Mouse (Mus musculus) macrophage (primary cell): ENCODE data around the gene Eif5. TPM values are rescaled to one million over a fixed set of nuclear protein-coding genes. Genes with fewer than 3 reads are reported as not detected.
A peak's percentile ranks its signal among the peaks of the same experiment; 100 is the strongest.
"Not testable (repeated sequence)": the region's sequence is repeated elsewhere in the genome, so short reads cannot be mapped to it uniquely, and the experiment has no call there.

Experiments used
- H3K27ac ChIP-seq: fragments of 350-480 bp; formaldehyde crosslinking; 2 replicates; pipeline ENCODE4 v1.9.0; 2021
- H3K36me3 ChIP-seq: fragments of 350-480 bp; formaldehyde crosslinking; 2 replicates; pipeline ENCODE4 v1.9.0; 2021; ENCODE audit errors: inconsistent target
- H3K4me3 ChIP-seq: fragments of 350-480 bp; formaldehyde crosslinking; 2 replicates; pipeline ENCODE4 v1.9.0; 2021; ENCODE audit errors: inconsistent target
- H3K79me2 ChIP-seq: fragments of 350-480 bp; formaldehyde crosslinking; 2 replicates; pipeline ENCODE4 v1.9.0; 2021; ENCODE audit errors: inconsistent target
- WGBS: methylation state at CpG from one replicate; pipeline ENCODE4 v1.1.7; 2026; ENCODE audit warnings: inconsistent platforms; ENCODE audit not compliant: missing documents; 5-methylcytosine and 5-hydroxymethylcytosine counted together
- polyA plus RNA-seq: library from polyadenylated mRNA; stranded (reverse); fragments of 250-400 nt; gene quantifications from 3 replicates; pipeline ENCODE4 v1.2.4, GENCODE M21; 2018; ENCODE audit warnings: inconsistent platforms

The Eif5 gene
- polyA plus RNA-seq, 1 experiment from 2014 or later: 137 TPM

- Histone ChIP-seq H3K36me3 (peaks cover 32% of the 10 kb centered on the region), H3K79me2 (peaks cover 37% of the 10 kb centered on the region), H3K4me3 (peak overlapping the region; percentile 67), H3K27ac (peak overlapping the region; percentile 79)
- under 1% methylated on average over 22 of the region's 22 CpGs for WGBS
Observed at GRCm38 (mm10) chr12:111537341-111537740, 475 bp upstream of the Eif5 start.

- Histone ChIP-seq H3K27ac (peak overlapping the region; percentile 47), H3K79me2 (peaks cover 48% of the 10 kb centered on the region), H3K4me3 (peak overlapping the region; percentile 73), H3K36me3 (peaks cover 44% of the 10 kb centered on the region)
- WGBS: under 1% methylated on average over 104 of the region's 111 CpGs
Observed at GRCm38 (mm10) chr12:111538292-111539040, 650 bp downstream of the Eif5 start.

DNA sequence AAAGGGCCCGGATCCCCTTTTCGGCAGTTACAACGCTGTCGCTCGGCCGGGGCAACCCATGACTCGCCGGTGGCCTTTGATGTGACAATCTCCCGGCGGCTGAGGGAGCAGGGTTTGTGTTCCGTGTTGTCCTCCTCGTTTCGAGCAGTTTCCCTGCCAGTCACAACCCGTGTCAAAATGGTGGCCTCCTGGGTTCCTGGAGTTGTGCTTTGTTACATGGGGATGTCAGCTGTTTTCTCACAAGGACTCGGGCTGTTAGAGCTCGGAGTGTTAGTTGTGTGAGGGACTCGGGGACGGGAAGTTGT lies 1.2 kb downstream of the Eif5 start:
- peaks cover 49% of the 10 kb centered on the region for H3K36me3 ChIP-seq
- H3K4me3 ChIP-seq: peak overlapping the region; percentile 73
- H3K27ac ChIP-seq: peak overlapping the region; percentile 47
- H3K79me2 ChIP-seq: peaks cover 53% of the 10 kb centered on the region
- WGBS: under 1% methylated on average over 18 of the region's 18 CpGs

DNA sequence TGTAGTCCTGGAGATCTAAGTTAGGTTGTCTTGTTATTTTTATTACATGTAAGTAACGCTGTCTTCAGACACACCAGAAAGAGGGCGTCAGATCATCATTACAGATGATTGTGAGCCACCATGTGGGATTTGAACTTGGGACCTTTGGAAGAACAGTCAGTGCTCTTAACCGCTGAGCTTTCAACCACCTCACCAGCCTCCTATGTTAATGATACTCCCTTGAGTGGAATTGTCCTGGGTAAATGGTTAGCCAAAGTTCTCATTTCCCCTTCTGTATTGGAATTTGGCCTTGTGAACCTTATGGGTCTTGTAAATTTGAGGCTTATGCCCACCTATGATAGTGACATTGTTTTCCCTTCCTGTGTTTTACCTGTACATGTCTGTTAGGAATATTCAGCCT lies 9.3 kb downstream of the Eif5 start:
- peaks cover 44% of the 10 kb centered on the region for H3K36me3 ChIP-seq
- H3K79me2 ChIP-seq: peaks cover 21% of the 10 kb centered on the region
- H3K27ac ChIP-seq: no peak overlapping the region
- 97% methylated on average over 3 of the region's 3 CpGs for WGBS
- no peak overlapping the region for H3K4me3 ChIP-seq

DNA sequence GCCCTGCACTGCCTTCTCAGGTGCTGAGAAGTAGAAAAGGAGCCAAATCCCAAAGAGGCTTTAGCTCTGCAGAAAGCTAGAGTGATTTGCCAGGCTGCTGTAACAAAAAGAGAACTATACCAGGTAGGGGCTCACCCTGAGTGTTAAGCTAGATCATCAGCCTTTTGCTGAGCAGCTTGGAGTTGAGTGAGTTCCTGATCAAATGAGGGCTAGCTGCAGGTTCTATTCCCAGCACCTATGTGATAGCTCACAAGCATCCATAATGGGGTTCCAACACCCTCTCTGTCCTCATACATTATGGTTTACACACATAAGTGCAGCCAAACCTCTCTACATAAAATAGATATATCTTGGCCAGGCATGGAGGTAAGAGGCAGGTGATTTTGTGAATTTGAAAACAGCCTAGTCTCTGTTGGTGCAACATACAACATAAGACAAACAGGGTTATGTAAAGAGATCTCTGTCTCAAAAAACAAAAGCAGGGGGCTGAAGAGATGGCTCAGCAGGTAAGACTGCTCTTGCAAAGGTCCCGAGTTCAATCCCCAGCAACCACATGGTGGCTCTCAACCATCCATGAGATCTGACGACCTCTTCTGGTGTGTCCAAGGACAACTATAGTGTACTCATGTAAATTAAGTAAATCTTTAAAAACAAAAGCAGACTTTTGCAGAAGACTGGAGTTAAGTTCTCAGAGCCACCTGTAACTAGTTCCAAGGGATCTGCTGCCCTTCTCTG lies 10.9 kb downstream of the Eif5 start:
- Histone ChIP-seq H3K36me3 (peaks cover 28% of the 10 kb centered on the region), H3K4me3 (no peak overlapping the region), H3K79me2 (peaks cover 4% of the 10 kb centered on the region; the same call in 1 of the 2 replicates), H3K27ac (no peak overlapping the region)
- 94% methylated on average over 2 of the region's 2 CpGs for WGBS

- H3K79me2 ChIP-seq: no peaks in the 10 kb centered on the region
- H3K27ac ChIP-seq: no peak overlapping the region
- peaks cover 13% of the 10 kb centered on the region for H3K36me3 ChIP-seq
- 38% methylated on average over 1 of the region's 1 CpGs for WGBS
- no peak overlapping the region for H3K4me3 ChIP-seq
Observed at GRCm38 (mm10) chr12:111550679-111551078, 12.9 kb downstream of the Eif5 start.

DNA sequence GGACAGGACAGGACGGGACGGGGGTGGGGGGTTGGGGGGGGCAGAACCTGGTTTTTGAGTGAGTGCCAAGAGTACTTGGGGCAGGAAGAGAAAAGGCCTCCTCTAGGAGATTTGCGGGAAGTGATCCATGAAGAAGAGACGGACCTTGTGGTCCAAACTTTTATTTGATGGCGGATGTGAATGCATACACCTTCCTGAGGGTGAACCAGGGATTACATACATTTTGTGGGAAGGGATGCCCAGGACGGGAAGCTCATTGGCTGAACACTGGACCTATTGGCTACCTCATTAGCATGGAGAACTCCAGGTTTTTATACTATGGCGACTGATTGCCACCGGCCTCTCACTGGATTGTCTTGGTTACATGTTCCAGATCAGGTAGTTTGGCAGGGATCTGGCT lies 14.5 kb downstream of the Eif5 start:
- Histone ChIP-seq H3K27ac (no peak overlapping the region), H3K4me3 (no peak overlapping the region), H3K79me2 (no peaks in the 10 kb centered on the region), H3K36me3 (peaks cover 3% of the 10 kb centered on the region)
- WGBS: 90% methylated on average over 8 of the region's 8 CpGs

DNA sequence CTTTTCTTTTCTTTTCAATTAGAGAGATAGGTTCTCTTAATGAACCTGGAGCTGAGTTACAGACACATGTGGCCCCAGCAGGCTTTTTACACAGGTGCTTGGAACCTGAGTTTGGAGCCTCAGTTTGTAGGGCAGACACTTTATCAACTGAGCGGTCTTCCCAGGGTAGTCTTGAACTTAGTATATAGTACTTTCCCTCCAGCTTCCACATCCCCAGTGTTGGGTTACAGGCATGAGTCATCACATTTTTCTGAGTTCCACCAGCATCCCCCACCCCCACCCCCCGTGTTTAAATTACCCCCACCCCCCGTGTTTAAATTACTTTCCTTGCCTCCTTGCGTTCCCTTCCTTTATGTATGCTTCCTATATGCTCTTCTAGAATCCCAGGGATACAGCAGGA lies 17.5 kb downstream of the Eif5 start:
- Histone ChIP-seq H3K27ac (no peak overlapping the region), H3K4me3 (no peak overlapping the region), H3K36me3 (no peaks in the 10 kb centered on the region), H3K79me2 (no peaks in the 10 kb centered on the region)
- 61% methylated on average over 4 of the region's 4 CpGs for WGBS

- not testable (repeated sequence) for H3K27ac ChIP-seq, H3K4me3 ChIP-seq, H3K79me2 ChIP-seq, H3K36me3 ChIP-seq
- 95% methylated on average over 3 of the region's 5 CpGs for WGBS
Observed at GRCm38 (mm10) chr12:111555893-111556292, 18.1 kb downstream of the Eif5 start.

DNA sequence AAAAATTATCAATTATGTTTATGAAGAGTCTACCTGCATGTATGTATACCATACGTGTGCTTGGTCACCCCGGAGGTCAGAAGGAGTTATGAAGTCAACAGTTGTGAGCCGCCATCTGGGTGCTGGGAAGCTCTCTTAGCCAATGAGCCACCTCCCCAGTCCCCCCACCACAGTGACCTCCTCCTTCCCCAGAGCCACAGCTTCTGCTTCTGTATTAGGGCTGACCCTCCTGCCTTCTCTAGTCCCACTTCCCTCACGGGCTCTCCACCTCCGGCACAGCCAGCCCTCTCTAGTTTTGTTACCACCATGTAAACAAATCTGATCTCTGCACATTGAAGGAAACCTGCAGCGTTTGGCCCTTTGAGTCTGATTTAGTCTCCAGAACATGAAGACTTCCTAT lies 19.7 kb downstream of the Eif5 start:
- H3K27ac ChIP-seq: no peak overlapping the region
- H3K79me2 ChIP-seq: no peaks in the 10 kb centered on the region
- H3K4me3 ChIP-seq: no peak overlapping the region
- WGBS: 3% methylated on average over 6 of the region's 6 CpGs
- H3K36me3 ChIP-seq: no peaks in the 10 kb centered on the region

DNA sequence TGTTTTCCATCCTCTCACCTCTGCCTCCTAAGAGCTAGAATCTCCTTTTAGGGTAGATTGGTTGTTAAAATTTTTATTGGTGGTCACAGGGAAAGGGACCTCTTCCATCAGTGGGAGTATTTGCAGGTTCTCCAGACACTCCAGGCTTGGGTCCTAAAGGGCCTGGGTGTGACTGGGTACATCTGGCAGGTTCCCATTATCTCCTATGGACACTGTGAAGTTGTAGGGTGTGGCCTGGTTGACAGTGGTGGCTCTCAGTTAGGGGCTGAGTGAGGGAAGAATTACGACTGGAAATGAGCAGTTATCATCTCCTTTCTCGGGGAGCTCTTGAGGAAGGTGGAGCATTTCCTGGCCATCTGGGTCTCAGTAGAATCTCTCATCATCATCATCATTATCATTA lies 20.8 kb downstream of the Eif5 start:
- Histone ChIP-seq H3K79me2 (no peaks in the 10 kb centered on the region), H3K4me3 (no peak overlapping the region), H3K36me3 (no peaks in the 10 kb centered on the region), H3K27ac (no peak overlapping the region)
- 79% methylated on average over 2 of the region's 2 CpGs for WGBS

- Histone ChIP-seq H3K27ac (0 out of 2 replicates have a peak overlapping the region, but pooled peaks have one; percentile 13), H3K4me3 (peak overlapping the region; percentile 8; the same call in 1 of the 2 replicates), H3K79me2 (no peaks in the 10 kb centered on the region), H3K36me3 (no peaks in the 10 kb centered on the region)
- 4% methylated on average over 18 of the region's 18 CpGs for WGBS
Observed at GRCm38 (mm10) chr12:111559647-111560258, 21.9 kb downstream of the Eif5 start.

DNA sequence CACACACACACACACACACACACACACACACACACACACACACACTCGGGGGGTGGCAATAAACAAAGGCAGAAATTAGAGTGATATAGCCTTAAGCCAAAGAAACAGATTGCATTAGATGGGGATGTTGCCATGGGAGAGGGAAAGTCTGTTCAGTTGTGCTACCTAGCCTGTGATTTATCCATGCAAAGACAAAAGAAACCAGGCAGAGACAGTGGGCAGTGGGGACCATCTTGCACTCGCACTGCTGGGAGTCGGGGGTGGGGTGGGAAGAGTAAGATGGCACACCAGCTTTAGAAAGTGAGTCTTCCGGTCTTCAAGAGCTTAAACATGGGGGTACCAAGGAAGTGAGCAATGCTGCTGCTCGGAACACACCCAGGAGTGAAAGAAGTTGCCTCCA lies 22.5 kb downstream of the Eif5 start:
- 71% methylated on average over 5 of the region's 5 CpGs for WGBS
- Histone ChIP-seq H3K36me3 (no peaks in the 10 kb centered on the region), H3K4me3 (no peak overlapping the region), H3K79me2 (no peaks in the 10 kb centered on the region), H3K27ac (no peak overlapping the region)

DNA sequence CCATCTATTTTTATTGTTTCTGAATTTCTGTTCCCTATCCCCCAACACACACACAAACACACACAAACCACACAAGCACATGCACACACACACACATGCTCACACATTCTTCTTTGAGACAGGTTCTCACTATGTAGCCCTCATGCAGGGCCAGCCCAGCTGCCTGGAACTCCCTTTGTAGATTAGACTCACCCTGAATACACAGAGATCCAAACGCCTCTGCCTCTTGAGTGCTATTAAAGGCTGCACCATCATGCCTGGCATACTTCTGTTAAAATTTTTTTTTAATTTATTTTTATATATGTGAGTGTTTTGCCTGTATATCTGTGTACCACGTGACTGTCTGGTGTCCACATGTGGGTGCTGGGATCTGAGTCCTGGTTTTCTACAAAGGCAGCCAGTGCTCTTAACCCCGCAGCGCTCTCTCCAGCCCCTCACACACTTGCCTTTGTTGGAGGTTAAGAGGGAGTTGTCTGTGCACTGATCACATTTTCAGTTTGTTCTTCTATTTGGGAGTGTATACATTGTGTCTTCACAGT lies 24.5 kb downstream of the Eif5 start:
- WGBS: 83% methylated on average over 4 of the region's 4 CpGs
- H3K4me3 ChIP-seq: no peak overlapping the region

More for the DNA sequence above, 24.5 kb downstream of the Eif5 start:
- Histone ChIP-seq H3K36me3 (no peaks in the 10 kb centered on the region), H3K79me2 (no peaks in the 10 kb centered on the region), H3K27ac (no peak overlapping the region)
